Mouse (Mus musculus) splenic B cell, adult 2 months (primary cell): ENCODE data around the gene Slc44a1.
A peak's percentile ranks its signal among the peaks of the same experiment; 100 is the strongest.

ENCODE experiments used
- DNase-seq: peaks from one replicate; pipeline ENCODE4 v3.0.0-alpha.2; 2011; ENCODE audit warnings: low read depth, low spot score
- H3K27me3 ChIP-seq: 2 replicates; pipeline ENCODE4 v1.6.1; 2012; ENCODE audit warnings: mild to moderate bottlenecking, low read length, moderate library complexity, mixed read lengths; ENCODE audit not compliant: control insufficient read depth, poor library complexity, insufficient read depth, severe bottlenecking
- H3K36me3 ChIP-seq: 2 replicates; pipeline ENCODE4 v1.6.1; 2012; ENCODE audit warnings: mild to moderate bottlenecking, low read length, moderate library complexity, mixed read lengths; ENCODE audit not compliant: control insufficient read depth, poor library complexity, insufficient read depth, severe bottlenecking

The Slc44a1 gene

DNA sequence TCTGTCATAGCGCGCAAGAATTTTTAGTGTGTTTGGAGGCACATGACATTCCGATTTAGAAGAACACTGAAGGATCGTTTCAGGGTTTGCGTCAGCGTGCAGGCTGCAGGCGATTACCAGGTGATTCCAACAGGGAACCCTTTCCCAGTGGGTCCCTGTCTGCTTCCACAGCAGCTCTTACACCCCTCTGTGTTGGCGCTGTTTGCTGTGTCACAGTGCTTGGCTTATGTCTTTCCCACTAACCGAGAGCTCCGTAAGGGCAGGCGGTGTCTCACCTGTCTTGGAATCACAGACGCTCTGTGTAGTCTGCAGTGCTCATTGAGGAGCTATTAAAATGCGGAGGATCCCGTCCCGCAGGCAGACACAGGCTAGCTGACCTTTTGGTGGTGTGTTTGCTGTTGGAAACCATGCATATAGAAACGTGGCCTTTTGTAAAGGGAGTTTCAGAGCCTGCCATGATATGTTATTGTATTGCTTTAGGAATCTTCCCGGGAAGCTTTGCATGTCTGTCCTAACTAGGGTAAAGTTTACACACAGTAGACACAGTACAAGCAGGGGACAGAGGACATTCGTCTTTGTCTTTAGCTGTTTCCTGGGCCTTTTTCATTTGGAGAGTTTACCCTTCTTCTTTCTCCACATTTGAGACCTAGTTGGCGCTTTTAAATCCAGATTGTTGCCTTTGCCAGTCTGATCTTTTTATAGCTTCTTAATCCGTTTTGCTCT, 35.2 kb downstream of the Slc44a1 start:
- no peak for DNase-seq
- no peaks in the 10 kb centered on the region for H3K36me3 ChIP-seq
- no peaks in the 10 kb centered on the region for H3K27me3 ChIP-seq

DNA sequence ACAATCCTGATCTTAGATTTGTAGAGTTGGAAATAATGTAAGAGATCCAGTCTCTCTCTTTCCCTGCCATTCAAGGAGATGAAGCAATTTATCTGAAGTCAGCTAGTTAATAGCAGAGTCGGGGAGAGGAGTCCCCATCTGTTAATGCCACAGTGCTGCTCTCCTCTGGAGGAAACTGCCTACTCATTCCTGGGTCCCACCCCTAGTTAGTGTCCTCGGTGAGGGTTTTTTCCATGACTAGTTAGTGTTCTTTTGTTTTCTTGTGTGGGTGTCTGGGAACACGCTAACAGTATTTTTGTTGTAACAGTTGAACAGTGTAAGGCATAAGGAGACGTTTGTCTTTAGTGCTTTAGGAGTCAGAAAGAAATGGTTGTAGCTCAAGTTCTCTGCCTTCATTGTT, 38.4 kb downstream of the Slc44a1 start:
- Histone ChIP-seq H3K36me3 (no peaks in the 10 kb centered on the region), H3K27me3 (no peaks in the 10 kb centered on the region)
- no peak for DNase-seq

DNA sequence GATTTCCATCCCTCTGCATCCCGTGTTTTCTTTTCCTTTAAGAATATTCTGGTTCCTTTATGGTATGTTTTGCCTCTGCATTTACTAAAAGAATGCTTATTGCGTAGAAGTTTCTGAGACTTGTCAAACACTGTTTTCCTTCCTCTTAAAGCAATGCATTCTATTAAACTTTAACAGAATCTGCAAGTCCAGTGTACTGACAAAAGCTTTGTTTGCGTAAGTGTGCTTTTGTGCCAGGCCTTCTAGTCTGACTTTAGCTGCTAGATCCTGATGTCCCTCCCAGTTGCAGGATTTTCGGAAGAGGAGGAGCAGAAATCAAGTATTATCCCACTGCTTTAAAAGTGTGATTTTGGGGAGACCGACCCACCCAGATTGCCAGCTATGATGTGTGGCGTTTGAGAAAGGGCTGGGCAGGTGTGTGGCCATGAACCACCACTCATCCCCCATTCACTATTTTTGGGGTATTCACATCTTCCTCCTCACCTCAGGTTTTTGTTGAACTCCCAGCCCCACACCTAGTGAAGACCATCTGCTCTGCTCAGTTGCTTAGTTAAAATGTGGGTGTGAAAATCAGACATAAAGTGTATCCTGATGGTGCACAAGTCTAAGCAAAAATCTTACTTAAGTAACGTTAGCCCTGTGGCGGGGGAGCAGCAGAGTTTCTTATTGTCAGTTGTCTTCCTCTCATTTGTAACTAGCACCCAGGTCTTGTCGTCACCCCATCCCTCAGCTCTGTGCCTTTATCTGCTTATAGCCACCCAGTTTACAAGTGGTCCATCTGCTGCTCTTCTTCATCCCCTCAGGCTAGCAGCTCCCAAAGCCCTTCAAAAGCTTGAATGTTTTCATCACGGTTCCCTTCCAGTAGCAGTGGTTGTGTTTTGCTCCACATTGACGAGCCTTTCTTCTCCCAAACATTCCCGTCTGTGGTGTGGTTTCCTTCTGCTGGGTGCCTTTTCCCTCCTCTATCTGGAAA, 47.3 kb downstream of the Slc44a1 start:
- DNase-seq, result no peak
- Histone ChIP-seq H3K27me3 (no peaks in the 10 kb centered on the region), H3K36me3 (0 out of 2 replicates have a peak, but pooled peaks cover under 1% of the 10 kb centered on the region)

DNA sequence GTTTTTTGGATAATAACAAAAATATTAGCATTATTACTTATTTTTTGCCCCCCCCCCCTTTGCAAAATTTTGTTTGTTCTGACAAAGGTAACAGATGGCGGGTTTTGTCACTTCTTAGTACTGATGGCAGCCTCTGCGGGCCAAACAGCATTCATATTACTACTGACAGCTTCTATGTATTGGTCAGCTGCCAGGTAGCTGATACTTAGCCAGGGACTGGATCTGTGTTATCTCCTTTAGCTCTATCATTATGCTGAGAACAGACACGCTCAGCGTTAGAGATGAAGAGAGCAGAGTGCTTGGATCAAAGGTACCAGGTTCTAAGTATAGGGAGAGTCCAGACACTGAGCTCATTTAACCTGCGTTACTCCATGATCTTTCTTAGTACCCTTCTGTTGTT, 48.6 kb downstream of the Slc44a1 start:
- H3K36me3 ChIP-seq, result 0 out of 2 replicates have a peak, but pooled peaks cover 3% of the 10 kb centered on the region
- no peaks in the 10 kb centered on the region for H3K27me3 ChIP-seq
- no peak for DNase-seq

DNA sequence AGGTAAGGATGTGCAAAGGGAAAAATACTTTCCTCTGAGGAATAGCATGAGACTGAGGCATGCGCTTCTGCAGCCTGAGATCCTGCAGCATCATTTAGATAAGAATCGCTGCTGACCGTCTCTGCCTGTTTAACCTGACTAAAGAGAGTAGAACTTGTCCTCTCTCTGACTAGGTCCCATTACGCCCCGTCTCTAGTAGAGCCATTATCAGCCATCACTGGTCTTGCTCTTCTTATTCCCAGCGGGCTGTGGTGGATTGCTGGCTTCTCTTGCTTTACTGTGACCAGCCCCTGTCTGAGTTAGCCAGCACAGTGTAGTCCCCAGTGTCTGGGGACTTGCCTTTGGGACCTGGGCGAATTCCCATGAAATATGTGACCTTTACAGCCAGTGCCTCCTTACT, 50.2 kb downstream of the Slc44a1 start:
- Histone ChIP-seq H3K36me3 (0 out of 2 replicates have a peak, but pooled peaks cover 3% of the 10 kb centered on the region), H3K27me3 (no peaks in the 10 kb centered on the region)
- DNase-seq, result no peak

DNA sequence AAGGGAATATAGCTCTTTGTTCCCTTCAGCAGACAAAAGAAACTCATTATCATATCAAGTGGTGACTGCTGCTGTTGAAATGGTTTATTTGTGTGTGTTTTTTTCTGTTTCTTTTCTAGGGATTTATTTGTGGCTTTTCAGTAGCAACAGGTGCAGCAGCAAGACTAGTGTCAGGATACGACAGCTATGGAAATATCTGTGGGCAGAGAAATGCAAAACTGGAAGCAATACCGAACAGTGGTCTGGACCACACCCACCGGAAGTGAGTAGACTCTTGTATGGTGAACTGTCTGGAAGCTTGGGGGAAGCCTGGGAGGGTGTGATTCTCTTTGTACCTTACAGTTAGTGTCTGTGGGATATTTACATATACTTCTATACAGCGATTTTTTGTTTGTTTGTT, 51.1 kb downstream of the Slc44a1 start:
- Histone ChIP-seq H3K36me3 (0 out of 2 replicates have a peak, but pooled peaks cover 3% of the 10 kb centered on the region), H3K27me3 (no peaks in the 10 kb centered on the region)
- DNase-seq, result peak; percentile 74

DNA sequence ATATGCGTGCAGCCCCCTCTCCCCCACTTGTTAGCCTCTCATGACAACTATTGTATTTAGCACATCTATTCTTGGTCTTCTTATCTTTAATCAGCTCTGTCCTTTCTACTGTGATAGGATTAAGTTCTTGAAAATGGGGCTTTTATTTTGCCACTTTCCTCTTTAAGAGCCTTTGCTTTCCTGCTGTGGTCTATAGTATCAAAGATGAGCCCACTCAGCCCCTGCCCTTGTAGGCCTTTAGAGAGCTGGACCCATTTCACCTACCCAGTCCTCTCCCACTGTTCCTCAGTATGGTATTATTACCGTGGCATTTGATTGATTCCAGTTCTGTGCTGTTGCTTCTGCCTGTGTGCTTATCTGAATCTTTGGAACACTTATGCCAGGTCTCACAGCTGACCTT, 55.4 kb downstream of the Slc44a1 start:
- H3K36me3 ChIP-seq, result 0 out of 2 replicates have a peak, but pooled peaks cover 3% of the 10 kb centered on the region
- DNase-seq, result no peak
- no peaks in the 10 kb centered on the region for H3K27me3 ChIP-seq

DNA sequence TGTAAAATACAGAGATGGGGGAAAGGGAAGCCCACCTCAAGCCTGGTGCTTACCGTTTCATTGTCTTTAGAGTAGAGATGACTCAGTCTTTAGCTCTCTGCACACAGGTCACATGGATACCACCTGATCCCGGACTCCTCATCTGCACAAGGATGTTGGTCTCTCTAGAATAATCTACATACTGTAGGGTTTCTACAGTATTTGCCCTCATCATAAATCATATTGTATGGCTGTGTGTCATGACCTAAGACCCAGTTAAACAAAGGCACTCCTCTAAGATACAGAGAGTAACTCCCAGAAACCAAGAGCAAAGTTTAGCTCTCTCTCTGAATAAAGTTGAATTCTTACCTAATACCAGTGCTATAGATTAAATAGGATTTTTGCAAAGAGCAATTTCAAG, 62.6 kb downstream of the Slc44a1 start:
- Histone ChIP-seq H3K36me3 (no peaks in the 10 kb centered on the region), H3K27me3 (no peaks in the 10 kb centered on the region)
- DNase-seq, result no peak

DNA sequence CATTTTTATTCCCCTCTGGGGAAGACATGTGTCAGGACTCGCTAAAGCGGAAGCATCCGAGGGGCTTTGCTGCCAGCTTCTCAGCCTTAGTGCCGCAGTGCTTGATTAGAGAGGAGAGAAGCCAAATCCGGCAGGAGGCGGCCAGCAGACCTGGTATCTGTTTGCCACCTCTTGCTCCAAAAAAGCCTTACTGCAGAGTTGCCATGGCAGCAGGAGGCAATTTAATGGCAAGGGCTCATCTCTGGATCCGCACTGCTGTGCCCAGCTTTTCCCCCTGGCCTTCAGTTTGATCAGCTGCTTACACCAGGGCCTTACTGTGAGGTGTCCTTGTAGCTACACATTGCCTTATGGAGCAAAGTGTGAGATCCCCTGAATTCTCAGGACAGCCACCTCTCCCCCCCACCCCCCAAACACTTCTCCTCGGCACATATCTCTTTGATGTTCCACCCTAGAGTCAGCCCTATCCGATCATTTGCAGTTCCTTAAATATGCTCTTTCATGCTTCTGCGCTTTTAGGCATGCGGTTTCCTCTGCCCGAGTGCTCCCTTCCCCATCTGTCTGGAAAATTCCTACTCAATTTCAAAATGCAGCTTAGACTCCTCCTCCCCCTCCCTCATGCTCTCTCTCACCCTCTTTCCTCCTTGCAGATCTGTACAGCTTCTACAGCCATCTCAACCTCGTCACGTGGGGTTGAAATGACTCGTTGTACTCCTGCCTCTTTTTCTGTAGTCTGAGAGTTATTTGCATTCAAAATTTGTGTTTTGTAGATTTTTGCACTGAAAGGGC, 72.1 kb downstream of the Slc44a1 start:
- Histone ChIP-seq H3K27me3 (no peaks in the 10 kb centered on the region), H3K36me3 (no peaks in the 10 kb centered on the region)
- DNase-seq, result peak; percentile 37

DNA sequence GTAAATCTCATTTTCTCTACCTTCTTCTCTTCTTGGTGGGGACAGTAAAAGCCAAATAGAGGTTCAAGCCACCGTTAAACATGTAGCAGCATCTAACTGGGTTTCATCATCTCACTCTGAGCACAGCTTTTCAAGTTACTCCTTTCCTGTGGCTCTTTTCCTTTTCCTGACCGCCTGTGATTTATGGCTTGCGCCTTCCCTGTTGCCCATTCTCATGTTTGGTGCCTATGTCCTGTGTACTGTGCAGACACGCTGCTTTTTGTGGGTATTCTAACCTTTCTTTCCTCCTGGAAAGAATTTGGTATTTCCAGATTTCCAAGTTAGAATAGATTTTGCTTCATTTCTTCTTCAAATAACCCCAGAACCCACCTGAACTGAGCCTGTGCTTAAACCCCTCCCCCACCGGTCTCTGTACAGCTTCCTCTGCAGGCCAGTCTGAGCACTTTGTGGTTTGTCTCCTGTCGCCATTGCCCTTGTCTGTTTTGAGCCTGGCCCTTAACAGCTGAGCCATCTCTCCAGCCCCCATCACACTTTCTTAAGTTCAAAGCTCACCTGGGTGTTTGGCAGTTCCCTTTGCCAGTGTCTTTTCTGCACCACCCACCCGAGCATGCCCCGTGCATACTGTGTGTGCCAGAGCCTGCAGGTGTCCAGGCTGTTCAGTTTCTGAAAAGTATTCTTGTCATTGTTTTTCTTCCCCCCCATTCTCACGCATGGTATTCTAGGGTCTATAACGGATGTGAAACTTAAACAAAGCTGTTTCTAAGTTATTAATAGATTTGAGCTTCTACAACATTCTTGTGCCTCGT, 73.3 kb downstream of the Slc44a1 start:
- DNase-seq, result peak; percentile 37

DNA sequence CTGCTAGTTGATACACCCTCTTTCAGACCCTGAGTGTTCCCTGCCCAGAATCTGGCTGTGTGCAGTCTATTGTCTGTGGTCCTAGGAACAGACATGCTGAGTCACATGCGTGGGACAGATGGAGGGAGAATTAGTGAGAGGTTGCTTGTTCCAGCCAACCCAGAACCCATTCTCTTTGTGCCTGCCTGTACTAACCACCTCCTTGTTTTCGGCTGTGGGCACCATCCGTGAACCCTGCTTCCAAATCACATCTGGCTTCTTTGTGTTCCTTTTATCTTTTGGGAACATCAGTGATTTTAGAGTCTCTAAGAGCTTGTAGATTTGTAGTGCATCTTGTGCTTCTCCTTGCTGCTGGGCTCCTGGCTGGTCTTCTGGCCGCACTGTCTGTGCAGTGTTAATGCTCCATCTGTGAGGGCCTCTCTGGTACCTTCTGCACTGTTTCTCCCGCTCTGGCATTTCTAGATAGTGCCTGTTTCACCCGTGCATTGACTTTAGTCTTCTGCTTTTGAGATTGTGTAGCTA, 75.9 kb downstream of the Slc44a1 start:
- no peak for DNase-seq
- H3K36me3 ChIP-seq, result no peaks in the 10 kb centered on the region
- H3K27me3 ChIP-seq, result no peaks in the 10 kb centered on the region

More for the DNA sequence above, 73.3 kb downstream of the Slc44a1 start:
- Histone ChIP-seq H3K27me3 (no peaks in the 10 kb centered on the region), H3K36me3 (no peaks in the 10 kb centered on the region)

DNA sequence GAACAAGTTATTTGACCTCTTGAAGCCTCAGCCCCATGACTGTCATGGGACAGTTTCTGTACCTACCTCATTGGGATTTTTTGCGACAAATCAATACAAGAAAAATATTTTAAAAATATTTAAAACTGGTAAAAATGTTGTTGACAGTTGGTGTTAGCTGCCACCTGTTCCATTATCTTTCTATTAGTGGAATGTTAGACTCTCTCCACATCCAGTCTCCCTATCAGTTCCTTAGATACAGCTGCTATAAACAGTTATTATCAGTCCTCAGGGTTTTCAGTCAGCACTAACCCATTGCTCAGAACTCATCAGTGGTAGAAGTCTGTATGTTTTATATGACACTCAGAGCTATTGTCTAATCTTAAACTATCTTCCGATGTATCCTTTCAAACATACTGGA, 79.2 kb downstream of the Slc44a1 start:
- no peaks in the 10 kb centered on the region for H3K27me3 ChIP-seq
- no peak for DNase-seq

DNA sequence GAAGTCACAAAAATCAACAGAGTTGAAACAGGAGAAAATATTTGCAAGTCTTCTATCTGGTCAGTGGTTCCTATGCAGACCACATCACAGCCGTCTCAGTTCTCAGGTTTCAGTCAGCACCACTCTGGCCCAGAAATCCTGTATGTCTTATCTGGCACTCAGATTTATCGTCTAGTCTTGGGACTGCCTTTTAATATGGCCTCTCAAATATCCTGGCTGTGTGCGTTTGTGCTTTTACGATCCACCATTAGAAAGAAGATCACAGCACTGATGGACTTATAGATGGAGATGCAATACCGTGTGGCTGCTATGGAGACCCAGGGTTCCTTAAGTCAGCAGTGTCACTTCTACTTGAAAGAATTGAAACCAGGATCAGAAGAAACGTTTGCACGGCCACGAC, 80.8 kb downstream of the Slc44a1 start:
- Histone ChIP-seq H3K36me3 (no peaks in the 10 kb centered on the region), H3K27me3 (no peaks in the 10 kb centered on the region)
- DNase-seq, result no peak

More for the DNA sequence above, 79.2 kb downstream of the Slc44a1 start:
- no peaks in the 10 kb centered on the region for H3K36me3 ChIP-seq

DNA sequence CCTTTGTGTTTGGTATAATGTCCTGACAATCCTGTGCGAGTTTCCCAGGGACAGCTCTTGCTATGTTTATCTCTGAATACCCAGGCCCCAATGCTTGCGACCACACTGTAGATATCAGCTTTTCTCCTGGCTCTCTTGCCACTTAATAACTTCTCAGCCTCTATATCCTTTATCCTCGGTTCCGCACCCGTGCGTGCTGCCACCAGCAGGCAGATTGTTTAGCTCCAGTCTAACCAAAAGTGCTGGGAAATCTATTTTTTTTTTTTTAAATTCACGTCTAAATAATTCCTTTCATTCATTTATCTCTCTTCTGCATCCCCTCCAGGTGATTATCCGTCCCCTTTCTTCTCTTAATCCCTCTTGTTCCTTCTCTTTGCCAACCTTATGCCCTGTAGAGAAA, 82.4 kb downstream of the Slc44a1 start:
- Histone ChIP-seq H3K27me3 (no peaks in the 10 kb centered on the region), H3K36me3 (no peaks in the 10 kb centered on the region)
- DNase-seq, result no peak
